Mouse (Mus musculus): ENCODE measurements around the gene 1810055G02Rik. TPM values are rescaled to one million over a fixed set of nuclear protein-coding genes. Genes with fewer than 3 reads are reported as not detected.

Gene 1810055G02Rik
- polyA plus RNA-seq, 1 experiment from 2014 or later = 30.1 TPM

GRCm38 (mm10) chr19:3684414-3684813 is 23.7 kb upstream of the 1810055G02Rik start:
- Histone ChIP-seq H3K27ac (no peak overlapping the region), H3K9me3 (no peaks in the 10 kb centered on the region), H3K4me3 (replicated peaks) (no peak overlapping the region)

GRCm38 (mm10) chr19:3684957-3685580 is 23.0 kb upstream of the 1810055G02Rik start:
- 13% methylated on average over 11 of the region's 11 CpGs for WGBS
- H3K4me1 ChIP-seq (replicated peaks) = peaks cover 33% of the 10 kb centered on the region
- peak overlapping the region; percentile 83 for H3K9ac ChIP-seq (replicated peaks)
- H3K36me3 ChIP-seq = no peaks in the 10 kb centered on the region
- no peak for ATAC-seq
- H3K27ac ChIP-seq = peak overlapping the region; percentile 20; the same call in 1 of the 2 replicates
- peak overlapping the region; percentile 85 for H3K4me3 ChIP-seq (replicated peaks)
- H3K27me3 ChIP-seq = peaks cover 21% of the 10 kb centered on the region
- peak overlapping the region; percentile 100 for H3K4me2 ChIP-seq (replicated peaks)
- no peaks in the 10 kb centered on the region for H3K9me3 ChIP-seq

More at GRCm38 (mm10) chr19:3684414-3684813, 23.7 kb upstream of the 1810055G02Rik start:
- Histone ChIP-seq H3K27me3 (peaks cover 21% of the 10 kb centered on the region), H3K9ac (replicated peaks) (no peak overlapping the region; the same call in 1 of the 2 replicates), H3K4me2 (replicated peaks) (peak overlapping the region; percentile 100), H3K36me3 (no peaks in the 10 kb centered on the region), H3K4me1 (replicated peaks) (peaks cover 33% of the 10 kb centered on the region)
- 10% methylated on average over 1 of the region's 1 CpGs for WGBS
- ATAC-seq = no peak

- H3K27ac ChIP-seq = no peak overlapping the region
- H3K27me3 ChIP-seq = peaks cover 21% of the 10 kb centered on the region
- peak; percentile 39 for ATAC-seq
- peaks cover 32% of the 10 kb centered on the region for H3K4me1 ChIP-seq (replicated peaks)
- peak overlapping the region; percentile 83 for H3K9ac ChIP-seq (replicated peaks)
- no peaks in the 10 kb centered on the region for H3K9me3 ChIP-seq
- H3K4me2 ChIP-seq (replicated peaks) = peak overlapping the region; percentile 100
- H3K4me3 ChIP-seq (replicated peaks) = peak overlapping the region; percentile 85
- WGBS = under 1% methylated on average over 45 of the region's 45 CpGs
- H3K36me3 ChIP-seq = no peaks in the 10 kb centered on the region
These were observed 22.4 kb upstream of the 1810055G02Rik start for GRCm38 (mm10) chr19:3685611-3686214.

- Histone ChIP-seq H3K27ac (0 out of 2 replicates have a peak within 1 kb of the TSS, but pooled peaks have one; percentile 20), H3K4me1 (replicated peaks) (peaks cover 26% of the 10 kb centered on the region), H3K9ac (replicated peaks) (peak within 1 kb of the TSS; percentile 83), H3K4me3 (replicated peaks) (peak within 1 kb of the TSS; percentile 85), H3K36me3 (no peaks in the 10 kb centered on the region), H3K27me3 (peaks cover 21% of the 10 kb centered on the region), H3K9me3 (no peaks in the 10 kb centered on the region), H3K4me2 (replicated peaks) (peak within 1 kb of the TSS; percentile 100)
- 1% methylated on average over 78 of the region's 83 CpGs for WGBS
- ATAC-seq = peak; percentile 41
These were observed 21.7 kb upstream of the 1810055G02Rik start, which contains the start of gene Lrp5 for GRCm38 (mm10) chr19:3686215-3686894. Gene Lrp5 (minus strand): TSS chr19:3686564.

GRCm38 (mm10) chr19:3687676-3688171 is 20.4 kb upstream of the 1810055G02Rik start:
- ATAC-seq = no peak
- Histone ChIP-seq H3K27ac (no peak overlapping the region), H3K27me3 (peaks cover 21% of the 10 kb centered on the region), H3K4me1 (replicated peaks) (peaks cover 24% of the 10 kb centered on the region), H3K36me3 (no peaks in the 10 kb centered on the region), H3K4me2 (replicated peaks) (no peak overlapping the region), H3K9me3 (no peaks in the 10 kb centered on the region), H3K9ac (replicated peaks) (no peak overlapping the region), H3K4me3 (replicated peaks) (no peak overlapping the region)
- WGBS = 24% methylated on average over 5 of the region's 5 CpGs

- WGBS = 92% methylated on average over 5 of the region's 5 CpGs
- H3K4me1 ChIP-seq (replicated peaks) = peaks cover 4% of the 10 kb centered on the region; the same call in 1 of the 2 replicates
- H3K9ac ChIP-seq (replicated peaks) = no peak overlapping the region
- H3K27me3 ChIP-seq = peaks cover 13% of the 10 kb centered on the region
- no peak overlapping the region for H3K4me2 ChIP-seq (replicated peaks)
- no peaks in the 10 kb centered on the region for H3K36me3 ChIP-seq
- no peak overlapping the region for H3K27ac ChIP-seq
- H3K4me3 ChIP-seq (replicated peaks) = no peak overlapping the region
- ATAC-seq = no peak
- no peaks in the 10 kb centered on the region for H3K9me3 ChIP-seq
These were observed 16.8 kb upstream of the 1810055G02Rik start for GRCm38 (mm10) chr19:3691337-3691736.

GRCm38 (mm10) chr19:3692414-3693145 is 15.5 kb upstream of the 1810055G02Rik start:
- H3K36me3 ChIP-seq = no peaks in the 10 kb centered on the region
- H3K4me1 ChIP-seq (replicated peaks) = no peaks in the 10 kb centered on the region
- no peak overlapping the region for H3K4me3 ChIP-seq (replicated peaks)
- H3K27ac ChIP-seq = no peak overlapping the region
- no peak overlapping the region for H3K9ac ChIP-seq (replicated peaks)
- no peak for ATAC-seq
- no peak overlapping the region for H3K4me2 ChIP-seq (replicated peaks)
- WGBS = 66% methylated on average over 6 of the region's 6 CpGs
- peaks cover 2% of the 10 kb centered on the region for H3K27me3 ChIP-seq
- no peaks in the 10 kb centered on the region for H3K9me3 ChIP-seq

GRCm38 (mm10) chr19:3694476-3694875 is 13.6 kb upstream of the 1810055G02Rik start:
- 83% methylated on average over 2 of the region's 2 CpGs for WGBS
- no peak for ATAC-seq
- no peaks in the 10 kb centered on the region for H3K27me3 ChIP-seq

GRCm38 (mm10) chr19:3695006-3695405 is 13.1 kb upstream of the 1810055G02Rik start:
- Histone ChIP-seq H3K27me3 (no peaks in the 10 kb centered on the region), H3K9me3 (no peaks in the 10 kb centered on the region), H3K9ac (replicated peaks) (no peak overlapping the region), H3K27ac (no peak overlapping the region), H3K4me1 (replicated peaks) (no peaks in the 10 kb centered on the region), H3K36me3 (no peaks in the 10 kb centered on the region), H3K4me3 (replicated peaks) (no peak overlapping the region), H3K4me2 (replicated peaks) (no peak overlapping the region)
- WGBS = 79% methylated on average over 3 of the region's 3 CpGs
- ATAC-seq = no peak

More at GRCm38 (mm10) chr19:3694476-3694875, 13.6 kb upstream of the 1810055G02Rik start:
- Histone ChIP-seq H3K36me3 (no peaks in the 10 kb centered on the region), H3K9ac (replicated peaks) (no peak overlapping the region), H3K4me3 (replicated peaks) (no peak overlapping the region), H3K4me2 (replicated peaks) (no peak overlapping the region), H3K9me3 (no peaks in the 10 kb centered on the region), H3K27ac (no peak overlapping the region), H3K4me1 (replicated peaks) (no peaks in the 10 kb centered on the region)

- Histone ChIP-seq H3K4me2 (replicated peaks) (no peak overlapping the region), H3K9ac (replicated peaks) (no peak overlapping the region), H3K4me1 (replicated peaks) (no peaks in the 10 kb centered on the region), H3K27me3 (no peaks in the 10 kb centered on the region), H3K27ac (no peak overlapping the region), H3K4me3 (replicated peaks) (no peak overlapping the region), H3K9me3 (no peaks in the 10 kb centered on the region), H3K36me3 (no peaks in the 10 kb centered on the region)
- ATAC-seq = no peak
- 86% methylated on average over 4 of the region's 4 CpGs for WGBS
These were observed 12.6 kb upstream of the 1810055G02Rik start for GRCm38 (mm10) chr19:3695471-3695870.

GRCm38 (mm10) chr19:3695976-3696375 is 12.1 kb upstream of the 1810055G02Rik start:
- no peak overlapping the region for H3K4me2 ChIP-seq (replicated peaks)
- no peak overlapping the region for H3K4me3 ChIP-seq (replicated peaks)
- no peak overlapping the region for H3K27ac ChIP-seq
- 90% methylated on average over 8 of the region's 8 CpGs for WGBS
- no peaks in the 10 kb centered on the region for H3K4me1 ChIP-seq (replicated peaks)
- no peaks in the 10 kb centered on the region for H3K9me3 ChIP-seq
- H3K27me3 ChIP-seq = no peaks in the 10 kb centered on the region
- H3K9ac ChIP-seq (replicated peaks) = no peak overlapping the region
- no peaks in the 10 kb centered on the region for H3K36me3 ChIP-seq
- no peak for ATAC-seq
